Mouse (Mus musculus) B cell, adult 67 days (primary cell): Measurements from ENCODE around the gene Pcnt. TPM values are rescaled to one million over a fixed set of nuclear protein-coding genes. Genes with fewer than 3 reads are reported as not detected.

ENCODE experiments used
- total RNA-seq, 2 experiments: library from RNA; stranded (reverse); gene quantifications; 4 replicates each; pipeline ENCODE4 v1.2.4; 2023

The Pcnt gene
- total RNA-seq, result 10 to 100 TPM; 63.0 to 63.8 TPM

DNA sequence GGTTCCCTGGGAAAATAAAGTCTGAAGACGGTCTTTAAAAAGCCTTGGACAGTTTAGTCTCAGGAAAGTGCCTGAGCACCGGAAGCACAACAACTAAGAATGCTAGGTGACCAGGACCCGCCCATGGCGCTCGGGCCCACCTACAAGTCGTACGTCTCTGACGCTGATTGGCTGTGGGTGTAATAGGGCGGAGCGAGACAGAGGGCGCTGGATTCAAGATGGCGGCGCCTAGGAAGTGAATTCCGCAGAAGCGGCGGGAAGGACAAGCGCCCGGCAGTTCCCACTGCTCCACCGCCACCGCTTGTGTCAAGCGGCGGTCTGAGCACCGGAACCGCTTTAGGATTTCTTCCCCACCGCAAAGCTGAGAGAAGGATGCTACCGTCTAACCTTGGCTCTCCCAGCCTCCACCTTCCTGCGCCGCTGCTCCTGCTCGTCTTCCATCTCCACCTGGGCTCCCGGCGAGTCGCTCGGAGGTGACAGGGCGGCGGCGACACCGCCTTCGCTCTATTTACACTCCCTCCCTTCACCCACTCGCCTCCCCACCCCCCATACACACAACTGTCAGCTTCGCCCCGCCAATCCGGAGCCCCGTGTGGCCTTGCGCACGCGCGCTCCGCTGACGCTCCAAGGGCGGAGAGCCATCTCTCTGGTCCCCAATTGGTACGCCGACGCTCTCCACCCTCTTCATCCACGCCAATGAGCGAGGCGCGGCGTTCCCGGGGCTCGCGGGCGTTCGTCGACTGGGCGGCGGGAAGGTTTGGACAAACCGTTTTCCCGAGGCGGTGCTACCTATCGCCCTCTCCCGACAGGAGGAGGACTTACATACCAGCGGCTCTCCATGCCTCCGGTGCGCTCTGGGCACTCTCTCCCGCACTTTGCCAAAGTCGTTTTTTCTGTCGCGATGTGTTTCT lies at the start of gene Pcnt:
Pcnt (minus strand) TSS at position 609 of the 911 bp plus-strand sequence.

GRCm38 (mm10) chr10:76468203-76469162 lies 25.9 kb upstream of the Pcnt start, which contains the start of the genes Mcm3ap and Ybey:
TSS of gene Mcm3ap (plus strand) at chr10:76468927.
TSS of gene Ybey (minus strand) at chr10:76469114.

GRCm38 (mm10) chr10:76448851-76449250 lies 6.3 kb upstream of the Pcnt start, which contains the start of gene 2610028H24Rik:
TSS of gene 2610028H24Rik (plus strand) at chr10:76449081.

DNA sequence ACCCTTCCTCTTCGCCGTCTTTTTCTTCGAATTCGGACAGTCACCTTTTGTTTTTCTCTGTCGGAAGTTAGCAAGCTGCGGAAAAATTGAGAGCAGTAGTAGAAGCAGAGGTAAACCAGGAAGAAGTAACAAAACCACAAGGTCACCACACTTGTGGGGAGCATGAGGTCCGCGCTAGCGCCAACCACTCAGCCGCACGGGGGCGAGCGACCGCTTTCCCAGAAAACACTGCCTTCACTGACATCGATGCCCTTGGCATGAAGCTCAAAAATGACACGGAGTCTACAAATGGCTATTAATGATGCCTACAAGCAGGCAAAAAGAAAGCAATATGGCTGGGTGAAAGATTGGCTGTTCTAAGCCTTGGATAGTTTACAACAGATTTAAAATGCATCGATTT lies 2.3 kb downstream of the Pcnt start, which contains the start of gene AC141477.1:
AC141477.1 (minus strand) TSS at position 164 of the 400 bp plus-strand sequence.

DNA sequence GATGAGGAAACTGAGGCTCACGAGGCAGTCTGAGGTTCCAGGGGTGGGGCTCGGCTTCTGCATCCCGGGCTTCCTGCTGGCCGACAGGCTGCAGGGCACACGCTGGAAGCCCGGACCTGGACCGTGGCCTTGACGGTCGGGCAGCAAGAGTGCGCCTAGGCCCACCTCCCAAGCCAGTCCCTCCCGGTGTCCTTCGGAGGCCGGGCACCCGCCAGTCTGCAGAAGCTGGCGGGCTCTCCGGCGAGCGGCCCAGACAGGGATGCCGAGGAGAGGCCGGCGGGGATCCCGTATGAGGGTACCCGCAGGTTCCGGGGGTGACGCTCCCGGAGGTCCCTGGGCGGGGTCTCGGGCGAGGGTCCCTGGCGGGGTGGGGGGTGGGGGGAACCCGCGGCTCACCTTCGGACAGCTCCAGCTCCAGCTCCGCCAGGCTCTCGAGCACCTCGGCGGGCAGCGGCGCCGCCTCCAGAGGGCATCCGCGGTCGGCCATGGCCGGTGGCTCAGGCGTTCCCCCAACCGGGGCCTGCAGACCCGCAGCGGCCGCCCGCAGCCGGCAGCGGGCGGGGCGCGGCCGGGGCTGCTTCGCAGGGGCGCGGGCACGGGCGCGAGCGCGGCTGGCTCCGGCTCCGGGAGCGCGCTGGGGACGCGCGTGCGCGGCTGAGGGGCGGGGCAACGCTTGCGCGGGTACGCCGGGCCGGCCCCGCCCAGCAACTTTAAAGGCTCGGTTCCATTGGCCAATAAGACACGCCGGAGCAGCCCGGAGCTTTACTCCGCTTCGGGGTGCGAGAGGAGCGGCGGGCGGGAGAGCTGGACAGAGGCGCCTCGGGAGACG lies 97.7 kb downstream of the Pcnt start, which contains the start of gene Dip2a:
Dip2a (minus strand) TSS at position 581 of the 829 bp plus-strand sequence.

Other genes with a start within 250 kb of the Pcnt start
- 10 to 100 TPM; 11.1 to 13.6 TPM for gene Prmt2, start 204.9 kb downstream of the Pcnt start, total RNA-seq
- gene S100b, start 188.9 kb downstream of the Pcnt start, total RNA-seq, result not detected
- 1 to 10 TPM; 7.3 to 9.0 TPM for gene Dip2a, start 97.5 kb downstream of the Pcnt start, total RNA-seq
- gene AC141477.1, start 2.3 kb downstream of the Pcnt start, total RNA-seq, result 10 to 100 TPM; 14.2 to 26.8 TPM
- gene 2610028H24Rik, start 6.3 kb upstream of the Pcnt start, total RNA-seq, result not detected
- gene Mcm3ap, start 26.1 kb upstream of the Pcnt start, total RNA-seq, result 10 to 100 TPM; 71.0 to 71.1 TPM
- 1 to 10 TPM; 1.8 to 2.0 TPM for gene Ybey, start 26.3 kb upstream of the Pcnt start, total RNA-seq
- gene Lss, start 88.8 kb upstream of the Pcnt start, total RNA-seq, result 10 to 100 TPM; 15.4 to 17.2 TPM
- not detected for gene Spatc1l, start 119.5 kb upstream of the Pcnt start, total RNA-seq
- gene Ftcd, start 132.9 kb upstream of the Pcnt start, total RNA-seq, result not detected
- under 1 TPM in 1 of 2 experiments, not detected in 1; 0.15 TPM for gene Col6a2, start 180.8 kb upstream of the Pcnt start, total RNA-seq